Mouse (Mus musculus): ENCODE measurements at regions not wholly inside any gene's neighbourhood (a gene's known extent, or its start where the extent isn't known, plus 50 kb on each side); places are given as distances from the start of the nearest gene placed in this dataset.
A peak's percentile ranks its signal among the peaks of the same experiment; 100 is the strongest.

DNA sequence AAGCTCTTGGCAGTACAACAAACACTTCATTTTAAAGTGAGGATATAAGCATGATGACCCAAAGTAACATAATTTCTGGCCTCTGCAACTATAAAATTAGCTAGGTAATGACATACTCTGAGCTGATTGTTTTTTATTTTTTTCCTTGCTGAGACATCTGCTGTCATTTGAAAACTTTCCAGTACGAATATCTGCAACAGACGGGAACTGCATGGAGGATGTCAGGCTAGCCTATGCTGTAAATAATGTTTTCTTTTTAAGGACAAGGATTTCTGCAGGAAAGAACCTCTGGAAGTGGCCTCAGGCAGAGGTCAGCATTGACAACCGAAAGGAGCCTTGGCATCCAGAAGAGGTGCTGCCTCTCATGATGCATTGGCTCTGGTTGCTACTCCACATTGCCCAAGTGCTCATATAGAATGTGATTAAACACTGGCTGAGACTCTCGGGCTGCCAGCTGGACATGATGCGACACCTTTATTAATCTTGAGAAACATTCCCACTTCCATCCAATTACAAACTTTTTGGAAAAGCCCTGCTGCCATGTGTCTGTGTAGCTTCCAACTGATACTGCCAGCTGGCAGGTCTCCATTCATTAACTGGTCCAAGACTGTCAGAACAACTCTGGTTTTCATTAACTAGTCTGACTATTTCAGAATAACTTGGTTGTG lies 837.9 kb downstream of the Ryr2 start:
- no peak for DNase-seq

DNA sequence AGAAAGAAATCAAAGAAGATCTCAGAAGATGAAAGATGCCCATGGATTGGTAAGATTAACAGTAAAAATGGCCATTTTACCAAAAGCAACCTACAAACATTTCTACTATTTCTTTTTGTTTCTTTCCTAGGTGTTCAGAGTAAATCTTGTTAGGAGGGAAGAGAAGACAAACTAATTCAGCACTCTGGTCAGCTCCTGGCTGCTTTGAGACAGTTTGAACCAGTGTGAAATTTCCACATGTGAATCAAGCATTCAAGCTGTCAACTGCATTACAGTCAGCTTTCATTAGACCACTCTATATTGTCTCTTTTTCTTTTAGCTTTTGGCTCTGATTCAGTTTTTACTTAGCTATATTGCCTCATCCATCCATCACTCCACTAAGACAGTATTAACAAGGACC lies 859.2 kb downstream of the Ryr2 start:
- DNase-seq: no peak

DNA sequence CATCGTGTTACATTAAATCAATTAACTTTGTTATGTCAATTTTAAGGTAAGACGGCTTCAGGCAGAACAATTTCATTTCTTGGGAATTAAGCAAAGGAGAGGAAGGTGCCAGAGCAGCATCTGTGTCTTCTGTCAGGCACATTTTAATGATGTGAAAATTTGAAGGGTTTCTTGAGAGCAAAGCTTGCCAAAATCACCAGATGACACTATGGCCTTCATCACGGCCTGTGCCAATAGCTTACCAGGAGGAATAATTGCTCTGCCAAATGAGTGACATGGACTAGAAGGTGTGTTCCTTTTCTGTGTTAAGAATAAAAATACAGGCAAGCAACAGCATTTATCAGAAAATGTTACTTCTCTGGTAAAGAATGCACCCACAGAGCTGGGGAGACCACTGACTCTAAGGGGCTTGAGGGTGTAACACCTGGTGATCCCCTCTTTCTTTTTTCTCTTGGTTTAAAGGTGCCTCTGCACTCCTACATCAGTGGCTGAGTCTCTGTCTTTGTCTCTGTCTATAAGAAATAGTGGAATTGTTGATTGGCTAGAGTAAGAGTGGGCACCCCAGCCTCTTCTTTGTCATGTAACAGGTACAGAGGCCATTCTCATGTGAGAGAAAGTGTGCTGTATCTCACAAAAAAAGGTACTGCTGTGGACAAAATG lies 856.2 kb upstream of the Chrm3 start:
- DNase-seq: no peak

DNA sequence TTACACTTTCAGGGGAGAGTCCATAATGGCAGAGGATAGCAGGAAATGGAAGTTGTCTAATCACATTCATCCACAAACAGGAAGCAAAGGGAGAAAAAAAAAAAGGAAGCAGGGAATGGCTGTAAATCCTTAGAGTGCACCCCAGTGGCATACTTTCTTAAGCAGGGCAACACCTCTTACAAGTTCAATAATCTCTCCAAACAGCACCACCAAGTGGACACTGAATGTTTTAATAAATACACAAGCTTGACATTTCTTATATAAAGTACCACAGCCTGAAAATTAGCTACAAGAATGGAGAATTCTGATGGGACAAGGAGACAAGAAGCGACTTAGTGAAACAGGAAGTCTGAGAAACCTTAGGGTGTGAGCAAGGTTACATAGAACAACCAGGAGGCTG lies 849.5 kb upstream of the Chrm3 start:
- no peak for DNase-seq

DNA sequence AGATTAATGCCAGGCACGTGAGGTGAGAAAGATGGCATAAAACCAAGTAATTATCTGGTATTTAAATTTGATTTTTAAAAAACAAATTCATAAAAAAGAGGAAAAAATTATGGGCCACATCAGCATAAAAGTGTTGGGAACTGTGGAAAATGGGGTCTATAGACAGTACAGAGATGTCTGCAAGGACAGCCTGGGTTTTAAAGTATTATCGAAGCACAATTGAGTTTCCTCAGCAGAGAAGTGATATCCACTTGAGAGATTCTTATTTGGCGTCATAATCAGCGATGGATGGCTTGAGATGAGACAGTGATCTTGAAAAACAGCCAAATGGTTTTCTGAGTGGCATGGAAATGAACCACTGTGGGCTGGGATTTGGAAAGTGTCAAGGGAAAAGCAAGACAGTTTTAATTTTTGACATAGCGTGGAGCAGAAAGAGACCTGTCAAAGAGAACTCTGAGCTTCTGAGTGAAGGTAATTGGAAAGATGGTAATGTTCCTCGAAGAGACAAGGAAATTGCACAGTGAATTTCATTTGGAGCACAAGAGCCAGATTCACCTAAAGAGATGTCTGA lies 844.7 kb upstream of the Chrm3 start:
- DNase-seq: no peak

DNA sequence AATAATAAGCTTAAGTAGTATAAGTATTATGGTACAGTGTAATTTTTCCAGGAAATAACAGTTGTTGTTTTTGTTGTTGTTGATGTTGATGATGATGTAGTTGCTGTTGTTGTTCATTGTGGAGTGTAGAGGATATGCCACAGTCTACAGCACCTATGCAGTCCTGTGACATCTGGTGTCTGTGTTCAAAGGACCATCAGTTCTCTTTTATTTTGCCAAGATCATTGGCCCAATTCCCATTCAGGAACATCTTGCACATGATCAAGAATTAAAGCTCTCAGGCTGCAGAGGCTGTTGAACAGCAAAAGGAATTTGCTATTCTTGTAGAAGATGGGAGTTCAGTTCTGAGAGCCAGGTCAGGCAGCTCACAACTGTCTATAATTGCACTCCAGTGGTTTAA lies 841.3 kb upstream of the Chrm3 start:
- no peak for DNase-seq

DNA sequence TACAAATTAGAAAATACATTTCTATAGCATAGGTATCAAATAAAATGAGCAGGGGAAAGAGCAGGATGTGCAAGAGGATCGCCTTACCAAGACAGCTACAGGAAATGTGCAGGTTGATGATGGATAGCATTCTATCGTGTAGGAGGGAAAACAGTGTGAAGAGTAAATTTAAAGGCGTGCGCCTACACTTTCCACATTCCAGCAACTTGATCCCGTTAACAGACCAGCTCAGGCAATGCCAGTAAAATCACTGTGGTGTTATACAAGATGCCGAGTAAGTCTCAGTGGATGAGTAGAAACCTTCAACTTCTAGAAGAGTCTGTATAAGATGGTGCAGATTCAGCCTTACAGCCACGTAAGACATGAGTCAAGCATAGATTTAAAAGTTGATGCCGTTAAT lies 831.8 kb upstream of the Chrm3 start:
- no peak for DNase-seq

DNA sequence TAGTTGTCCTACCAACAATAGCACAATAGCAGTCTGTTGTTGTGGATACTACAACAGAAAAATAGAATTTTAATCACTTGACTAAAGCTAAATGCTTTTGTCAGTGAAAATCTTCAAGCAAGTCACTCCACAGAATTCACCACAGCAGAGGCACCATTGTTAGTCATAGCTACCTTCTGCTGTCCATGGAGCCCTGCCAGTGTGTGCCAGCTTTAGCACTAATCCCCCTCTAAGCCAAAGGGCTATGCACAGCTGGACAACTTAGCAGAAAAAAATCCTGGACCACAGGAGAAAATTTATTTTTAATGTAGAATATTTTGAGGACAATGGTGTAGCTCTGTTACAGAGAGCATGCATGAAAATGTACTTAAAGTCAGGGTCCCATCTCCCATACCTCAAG lies 820.5 kb upstream of the Chrm3 start:
- no peak for DNase-seq

DNA sequence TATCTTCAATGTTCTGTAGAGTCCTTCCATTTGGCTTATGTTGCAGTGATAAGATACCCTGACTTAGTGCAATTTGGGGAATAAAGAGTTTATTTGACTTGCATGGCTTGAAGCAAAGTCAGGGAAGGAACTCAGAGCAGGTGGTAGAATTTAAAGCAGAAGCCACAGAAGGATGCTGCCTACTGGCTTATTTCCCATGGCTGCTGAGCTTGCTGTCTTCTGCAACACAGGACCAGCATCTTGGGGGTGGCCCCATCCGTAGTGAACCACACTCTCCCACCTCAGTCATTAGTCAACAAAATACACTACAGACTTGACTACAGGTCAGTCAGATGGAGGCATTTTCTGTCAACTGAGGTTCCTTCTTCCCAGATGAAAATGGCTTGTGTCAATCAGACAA lies 819.7 kb upstream of the Chrm3 start:
- DNase-seq: no peak

DNA sequence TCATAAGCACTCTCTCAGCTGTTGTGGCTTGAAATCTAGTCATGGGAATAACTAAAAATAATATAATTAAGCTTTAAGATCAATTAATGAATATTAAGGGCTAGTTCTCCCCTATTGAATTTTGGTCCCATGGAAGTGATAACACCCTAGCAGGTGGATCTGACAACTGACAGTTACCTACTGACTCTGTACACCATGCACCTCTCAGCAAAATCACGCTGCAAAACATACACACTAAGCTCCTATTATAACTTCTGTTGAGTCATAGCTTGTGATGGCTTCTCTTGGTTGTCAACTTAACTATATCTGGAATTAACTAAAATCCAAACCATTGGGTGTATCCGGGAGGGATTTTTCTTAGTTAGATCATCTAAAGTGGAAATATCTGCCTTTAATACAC lies 817.9 kb upstream of the Chrm3 start:
- DNase-seq: no peak

DNA sequence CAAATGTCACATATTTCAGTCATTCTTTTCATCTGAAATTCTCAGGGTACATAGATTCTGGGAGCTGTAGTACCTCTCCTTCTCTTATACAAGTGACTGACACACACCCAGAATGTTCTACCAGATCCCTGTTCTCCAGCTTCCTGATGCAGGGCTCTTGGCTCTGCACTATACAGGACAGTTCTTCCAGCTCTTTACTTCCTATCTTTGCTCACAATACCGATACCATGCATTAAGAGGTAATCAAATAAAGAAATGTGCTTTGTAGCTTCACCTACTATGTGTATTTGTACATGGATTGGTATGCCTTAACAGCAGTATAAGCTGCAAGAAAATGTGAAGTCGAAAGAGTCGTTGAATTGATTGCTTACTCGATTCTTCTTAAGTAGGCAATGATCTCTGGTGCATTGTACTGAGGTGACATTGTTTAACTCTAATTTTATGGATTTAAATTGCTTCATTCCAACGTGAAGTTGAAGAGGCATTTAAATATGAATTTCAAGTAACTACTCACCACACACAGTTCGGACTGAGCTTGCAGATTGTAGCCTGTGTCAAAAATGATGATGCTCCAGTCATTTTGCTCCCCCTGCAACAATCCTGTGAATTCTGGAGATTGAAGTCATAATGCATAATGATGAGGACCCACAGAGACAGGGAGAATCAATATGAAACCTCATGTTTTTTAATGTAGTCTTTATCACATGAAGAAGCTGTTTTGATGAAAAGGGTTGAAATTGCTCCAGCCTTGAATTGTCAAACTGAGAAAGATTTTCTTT lies 817.2 kb upstream of the Chrm3 start:
- DNase-seq: no peak

DNA sequence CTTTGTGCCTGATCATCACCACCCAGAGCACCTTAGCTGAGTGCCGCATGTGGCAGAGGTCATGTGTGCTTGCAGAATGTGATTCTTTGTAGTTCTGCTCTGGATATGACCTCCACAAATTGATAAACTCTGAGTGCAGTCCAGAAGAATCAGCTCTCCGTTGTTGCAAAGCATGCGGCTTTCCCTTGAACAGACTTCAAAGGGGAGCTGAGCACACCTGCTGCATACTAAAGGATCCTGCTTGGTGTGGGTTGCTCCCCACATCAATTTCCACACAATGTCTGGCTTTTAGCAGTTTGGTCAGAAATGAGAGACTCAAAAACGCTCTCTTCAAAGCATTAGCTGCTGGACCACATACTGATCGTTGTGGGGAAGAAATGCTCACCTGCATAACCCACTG lies 806.5 kb upstream of the Chrm3 start:
- DNase-seq: no peak

DNA sequence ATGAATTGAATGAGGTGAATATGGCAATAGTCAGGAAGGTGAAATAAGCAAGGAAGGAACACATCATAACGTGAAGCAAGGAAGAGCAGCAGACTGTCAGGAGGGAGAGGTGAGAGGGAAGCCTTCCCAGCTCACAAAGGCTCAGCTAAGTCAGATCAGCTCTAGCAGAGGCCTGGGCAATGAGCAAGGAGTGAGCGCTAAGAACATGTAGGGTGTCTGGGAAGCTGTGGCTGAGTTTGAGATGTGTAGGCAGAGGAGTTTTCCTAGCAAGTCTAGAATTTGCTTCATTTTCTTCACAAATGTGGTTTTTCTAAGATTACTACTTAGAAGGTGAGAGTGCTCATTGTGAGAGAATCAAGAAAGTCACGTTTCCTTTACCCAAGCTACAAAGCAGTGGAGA lies 803.5 kb upstream of the Chrm3 start:
- DNase-seq: no peak

DNA sequence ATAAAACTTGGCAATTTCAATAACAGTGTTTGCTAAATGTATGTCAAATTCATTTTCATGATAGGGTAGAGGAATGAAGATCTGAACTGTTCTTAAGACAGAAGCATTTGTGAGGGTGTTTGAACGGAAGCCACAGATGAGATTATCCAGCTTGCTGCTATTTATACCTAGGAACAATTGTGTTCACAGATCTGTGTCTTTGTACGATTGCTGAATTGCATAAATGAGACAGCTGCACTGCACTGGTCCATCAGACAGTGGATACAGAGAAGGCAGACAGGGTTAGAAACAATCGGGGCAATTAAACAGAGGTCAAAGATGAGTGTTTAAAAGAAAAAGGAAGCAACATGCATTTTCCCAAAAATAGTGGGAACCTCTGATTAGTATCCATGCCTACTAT lies 786.6 kb upstream of the Chrm3 start:
- no peak for DNase-seq

DNA sequence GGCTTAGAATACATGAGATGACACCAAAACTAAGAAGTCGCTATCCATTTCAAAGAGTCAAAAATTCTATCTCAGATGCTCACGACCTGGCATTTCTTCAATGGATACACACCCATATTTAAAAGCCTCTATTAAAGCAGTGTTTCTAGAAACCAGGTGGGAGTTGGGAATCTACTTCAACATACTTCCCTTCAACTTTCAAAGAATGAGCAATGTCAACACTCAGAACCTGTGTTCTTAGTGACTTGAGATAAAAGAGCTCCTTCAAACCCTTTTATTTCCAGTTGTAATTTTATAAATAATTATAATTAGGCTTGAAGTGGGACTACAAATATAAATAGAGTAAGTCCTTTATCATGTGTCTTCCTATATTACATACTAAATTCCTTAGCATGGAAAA lies 747.0 kb upstream of the Chrm3 start:
- no peak for DNase-seq

DNA sequence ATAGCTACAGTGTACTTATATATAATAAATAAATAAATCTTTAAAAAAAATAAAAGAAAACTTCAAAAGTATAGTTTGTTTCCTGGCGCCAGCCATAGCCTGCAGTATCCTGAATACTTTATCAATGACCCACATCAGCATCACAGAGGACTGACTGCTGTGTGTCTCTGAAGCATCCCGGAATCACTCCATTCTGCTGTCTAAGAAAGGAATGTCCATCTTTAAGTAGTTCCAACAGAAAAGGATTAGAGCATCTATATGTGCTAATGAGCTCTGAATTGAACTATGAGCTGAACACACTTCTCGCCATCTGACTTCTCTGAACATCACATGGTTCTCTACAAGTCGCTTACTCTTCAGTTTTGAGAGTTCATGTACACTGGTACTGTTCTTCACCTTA lies 745.8 kb upstream of the Chrm3 start:
- DNase-seq: no peak

DNA sequence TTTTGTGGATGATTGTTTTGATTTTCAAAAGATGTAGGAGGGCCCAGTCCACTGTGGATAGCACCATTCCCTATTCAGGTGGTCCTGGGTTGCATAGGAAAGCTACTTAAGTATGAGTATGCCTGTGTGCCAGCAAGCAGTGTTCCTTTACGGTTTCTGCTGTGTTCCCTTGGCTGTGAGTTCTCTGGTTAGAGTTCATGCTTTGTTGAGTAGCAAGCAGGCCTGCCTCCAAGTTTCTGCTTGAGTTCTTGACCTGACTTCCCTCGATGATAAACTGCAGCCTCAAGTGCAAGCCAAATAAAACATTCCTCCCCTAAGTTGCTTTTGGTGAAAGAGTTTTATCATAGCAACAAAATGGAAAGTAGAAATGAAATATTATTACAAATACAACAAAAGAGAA lies 744.9 kb upstream of the Chrm3 start:
- DNase-seq: peak; percentile 49 to 50

DNA sequence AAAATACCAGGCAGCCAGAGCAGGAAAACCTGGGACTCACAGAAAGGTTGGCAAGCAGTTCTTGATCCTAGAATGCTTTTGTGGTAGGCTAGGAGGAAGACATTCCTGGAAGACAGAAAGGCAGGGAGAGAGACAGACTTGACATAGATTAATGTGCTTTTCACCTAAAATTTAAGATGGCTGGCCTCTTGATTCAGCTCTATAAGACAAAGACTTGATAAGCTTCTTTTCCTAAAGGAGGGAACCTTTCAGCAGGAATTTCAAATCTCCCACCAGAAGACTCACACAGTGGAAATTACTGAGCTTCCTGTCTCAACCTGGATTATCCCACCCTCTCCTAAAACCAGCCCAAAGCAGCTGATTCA lies 738.9 kb upstream of the Chrm3 start:
- no peak for DNase-seq

DNA sequence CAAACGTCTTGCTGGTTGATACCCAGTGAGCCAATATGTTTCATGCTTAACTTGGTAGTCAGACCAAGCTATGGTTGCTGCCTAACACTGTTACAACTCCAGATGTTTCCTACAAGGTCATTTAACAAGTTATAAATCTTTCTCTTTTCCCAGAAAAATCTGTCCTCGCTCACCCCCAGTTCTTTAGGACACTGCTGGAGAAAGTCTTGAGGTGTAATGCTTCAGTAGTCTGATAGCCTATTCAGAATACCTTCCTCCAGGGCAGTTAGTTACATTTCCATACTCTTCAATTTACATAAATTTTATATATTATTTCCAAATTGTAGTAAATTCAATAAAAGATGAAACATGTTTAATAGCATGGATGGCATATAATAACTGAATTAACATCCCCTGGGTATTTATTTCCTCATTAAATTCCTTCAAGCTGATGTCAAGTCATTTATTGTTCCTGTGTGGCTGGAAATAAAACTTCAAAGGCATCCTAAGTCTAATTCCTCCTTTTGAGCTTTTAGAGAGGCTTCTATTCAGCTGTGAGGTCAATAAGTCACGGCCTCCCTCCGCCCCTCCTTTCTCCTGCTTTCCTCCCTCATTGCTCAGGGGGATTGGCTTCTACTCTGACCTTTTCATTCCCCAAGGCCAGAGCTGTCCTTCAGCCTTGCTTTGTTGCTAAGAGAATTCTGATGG lies 738.4 kb upstream of the Chrm3 start:
- peak; percentile 12 to 35 for DNase-seq

DNA sequence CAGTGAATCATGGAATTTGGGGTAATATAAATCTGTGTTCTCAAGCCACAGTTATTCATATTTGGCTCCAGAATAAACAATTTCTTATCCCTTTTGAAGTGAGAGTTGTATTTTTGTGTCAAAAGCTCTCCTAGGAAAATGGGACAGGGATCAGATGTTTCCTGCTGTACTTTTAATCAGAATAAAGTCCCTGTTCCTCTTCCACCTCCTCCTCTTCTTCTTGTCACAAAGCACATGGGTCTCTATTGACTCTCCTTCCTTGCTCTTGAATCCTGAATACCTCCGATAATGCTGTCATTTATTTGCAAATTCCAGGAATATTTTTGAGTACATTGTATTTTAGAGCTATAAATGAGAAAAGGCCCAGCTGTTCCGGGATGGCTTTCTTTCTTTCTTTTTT lies 732.3 kb upstream of the Chrm3 start:
- DNase-seq: no peak
